In the genomic region with DNA sequence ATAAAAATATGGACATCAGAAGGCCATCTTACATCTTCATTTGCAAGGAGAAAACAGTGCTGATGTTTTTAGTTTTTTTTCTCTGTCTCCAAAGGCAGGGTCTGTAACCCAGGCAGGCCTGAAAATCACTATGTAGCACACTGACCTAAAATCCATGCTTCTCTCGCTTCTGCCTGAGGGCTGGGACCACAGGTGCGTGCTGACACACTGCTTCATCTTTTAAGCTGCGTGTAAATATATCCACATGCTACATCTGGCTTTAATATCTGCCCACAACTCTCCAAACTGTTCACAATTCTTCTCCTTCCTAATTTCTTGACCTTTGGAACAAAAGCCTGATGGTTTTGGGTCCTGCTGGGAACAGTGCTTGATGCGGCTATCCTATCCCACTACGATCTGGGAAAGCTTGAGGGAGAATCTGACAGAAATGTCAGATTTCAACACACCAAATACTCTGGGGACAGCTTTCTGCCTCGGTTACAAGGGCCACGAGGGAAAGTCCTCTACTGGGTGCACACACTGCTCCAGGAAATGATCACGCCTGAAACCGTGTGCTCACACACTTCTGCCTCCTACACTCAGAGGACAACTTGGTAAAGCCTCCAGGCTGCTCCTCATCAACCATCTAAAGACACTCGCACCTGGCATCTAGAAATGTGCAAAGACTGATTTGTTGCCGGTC, we compare ENCODE assay signal across 8 mouse cellular contexts. TPM values are rescaled to one million over a fixed set of nuclear protein-coding genes. Genes with fewer than 3 reads are reported as not detected.
DNase-seq lines count a peak whose midpoint lies in the region; ATAC-seq and TF ChIP-seq lines count a peak whose summit lies in the region.

No protein-coding gene starts in this region.

- 0 out of 2 replicates have a peak overlapping the region, but pooled peaks have one; percentile 18 for H3K4me2 ChIP-seq in forebrain, embryonic 16.5 days (ENCODE audit: low read length)
- H3K4me2 ChIP-seq in heart, embryonic 16.5 days (ENCODE audit: low read depth, low read length): peak overlapping the region; percentile 96
- peak overlapping the region; percentile 74 for H3K4me2 ChIP-seq in myocyte (ENCODE audit: low read depth)

- no peaks in the 10 kb centered on the region for H3K9me3 ChIP-seq in forebrain, embryonic 16.5 days (ENCODE audit: control insufficient read depth, low read length)
- H3K9me3 ChIP-seq in forebrain, embryonic 10.5 days: no peaks in the 10 kb centered on the region
- no peaks in the 10 kb centered on the region for H3K9me3 ChIP-seq in heart, embryonic 16.5 days (replicated peaks; ENCODE audit: control insufficient read depth, low read length)

- H3K9ac ChIP-seq in forebrain, embryonic 16.5 days (replicated peaks; ENCODE audit: low read depth, low read length): no peak overlapping the region
- H3K9ac ChIP-seq in heart, embryonic 16.5 days (ENCODE audit: low read length): peak overlapping the region; percentile 54

- WGBS in forebrain, embryonic 16.5 days: 88% methylated on average over 11 of the region's 11 CpGs
- 74% methylated on average over 11 of the region's 11 CpGs for WGBS in forebrain, embryonic 10.5 days
- WGBS in heart, embryonic 16.5 days: 65% methylated on average over 11 of the region's 11 CpGs

- no peak for ATAC-seq in forebrain, embryonic 16.5 days
- no peak for ATAC-seq in heart, embryonic 16.5 days (replicated peaks; ENCODE audit: extremely low read depth, insufficient read depth, low FRiP score)
- ATAC-seq in granulocyte monocyte progenitor cell, adult 5-6 weeks (replicated peaks; ENCODE audit: poor library complexity, severe bottlenecking): no peak

- no peaks in the 10 kb centered on the region for H3K27me3 ChIP-seq in forebrain, embryonic 16.5 days (replicated peaks; ENCODE audit: control insufficient read depth, insufficient read depth, low read length)
- H3K27me3 ChIP-seq in forebrain, embryonic 10.5 days (ENCODE audit: poor library complexity, severe bottlenecking): no peaks in the 10 kb centered on the region
- H3K27me3 ChIP-seq in heart, embryonic 16.5 days (ENCODE audit: control insufficient read depth, insufficient read depth, low read length): no peaks in the 10 kb centered on the region
- no peaks in the 10 kb centered on the region for H3K27me3 ChIP-seq in myocyte (ENCODE audit: control insufficient read depth, insufficient read depth, insufficient read length)

- no peak for DNase-seq in forebrain, embryonic 10.5 days (ENCODE audit: extremely low spot score, low spot score)
- DNase-seq in lung, postnatal 36 days: peak; percentile 31
- DNase-seq in lung, adult 18-20 months: no peak
- no peak for DNase-seq in kidney, postnatal 14 days

- peaks cover 19% of the 10 kb centered on the region for H3K79me2 ChIP-seq in myocyte (ENCODE audit: control insufficient read depth, insufficient read depth)

- H3ac ChIP-seq in myocyte (ENCODE audit: control insufficient read depth, insufficient read length): no peak overlapping the region

- TF ChIP-seq POLR2A in myocyte (IDR thresholded peaks at IDR 0.05; ENCODE audit: insufficient read length, low read depth): no peak

- no peak overlapping the region for H3K27ac ChIP-seq in forebrain, embryonic 16.5 days (ENCODE audit: low read length)
- no peak overlapping the region for H3K27ac ChIP-seq in forebrain, embryonic 10.5 days
- H3K27ac ChIP-seq in heart, embryonic 16.5 days (ENCODE audit: low read length): peak overlapping the region; percentile 65; the same call in 1 of the 2 replicates

- H3K4me3 ChIP-seq in forebrain, embryonic 16.5 days (replicated peaks; ENCODE audit: low read length): no peak overlapping the region
- no peak overlapping the region for H3K4me3 ChIP-seq in forebrain, embryonic 10.5 days
- peak overlapping the region; percentile 1; the same call in 1 of the 2 replicates for H3K4me3 ChIP-seq in heart, embryonic 16.5 days (ENCODE audit: low read length)
- H3K4me3 ChIP-seq in myocyte: peak overlapping the region; percentile 92

- H3K36me3 ChIP-seq in forebrain, embryonic 16.5 days (ENCODE audit: control insufficient read depth, insufficient read depth): no peaks in the 10 kb centered on the region
- peaks cover 37% of the 10 kb centered on the region for H3K36me3 ChIP-seq in forebrain, embryonic 10.5 days (replicated peaks)
- peaks cover 13% of the 10 kb centered on the region for H3K36me3 ChIP-seq in heart, embryonic 16.5 days (ENCODE audit: control insufficient read depth, insufficient read depth)
- no peaks in the 10 kb centered on the region for H3K36me3 ChIP-seq in myocyte (ENCODE audit: control insufficient read depth, insufficient read depth)

- H3K4me1 ChIP-seq in forebrain, embryonic 16.5 days (replicated peaks; ENCODE audit: control insufficient read depth, insufficient read depth, low read length): peaks cover 25% of the 10 kb centered on the region
- H3K4me1 ChIP-seq in forebrain, embryonic 10.5 days: peaks cover 47% of the 10 kb centered on the region
- H3K4me1 ChIP-seq in heart, embryonic 16.5 days (ENCODE audit: control insufficient read depth, insufficient read depth, low read length): peaks cover 37% of the 10 kb centered on the region

TF ChIP-seq in myocyte, 11 proteins besides CTCF, POLR2A, EP300 and RAD21:
- TF ChIP-seq MAX (IDR thresholded peaks at IDR 0.05; ENCODE audit: low read depth) (no peak), CEBPB (IDR thresholded peaks at IDR 0.05; ENCODE audit: insufficient read depth, poor library complexity, severe bottlenecking) (no peak), POLR2AphosphoS2 (IDR thresholded peaks at IDR 0.05; ENCODE audit: insufficient read length, low read depth) (no peak), TCF3 (IDR thresholded peaks at IDR 0.05; ENCODE audit: insufficient read length, low read depth) (no peak), TCF12 (IDR thresholded peaks at IDR 0.05; ENCODE audit: insufficient read depth, poor library complexity, severe bottlenecking) (no peak), SRF (IDR thresholded peaks at IDR 0.05; ENCODE audit: control insufficient read depth, insufficient read length, low read depth) (no peak), MYOD1 (IDR thresholded peaks at IDR 0.05; ENCODE audit: control insufficient read depth in 1 of 3, insufficient read length in 2 of 3, low read depth in 2 of 3) (no peak), REST (IDR thresholded peaks at IDR 0.05; ENCODE audit: insufficient read depth, insufficient read length) (no peak), E2F4 (IDR thresholded peaks at IDR 0.05; ENCODE audit: insufficient read depth) (no peak), USF1 (IDR thresholded peaks at IDR 0.05; ENCODE audit: low read depth) (no peak), MYOG (IDR thresholded peaks at IDR 0.05; ENCODE audit: control insufficient read depth in 1 of 3, insufficient read depth in 1 of 3, insufficient read length in 2 of 3, low read depth in 2 of 3) (no peak)

RNA-seq across cellular contexts. Expression of a gene that starts 1.7 kb away (rescaled TPM):
- polyA plus RNA-seq in forebrain, embryonic 16.5 days (2015; fragmentation: Nextera tagmentation; extraction: Ambion mirVana): 24.0 and 27.8 TPM in 2 replicates
- 31.6 and 35.1 TPM in 2 replicates for polyA plus RNA-seq in forebrain, embryonic 10.5 days (2016; fragmentation: Nextera tagmentation; extraction: Ambion mirVana)
- 38.4 and 39.6 TPM in 2 replicates for polyA plus RNA-seq in heart, embryonic 16.5 days (2015; fragmentation: Nextera tagmentation; extraction: Ambion mirVana)
- polyA plus RNA-seq in myocyte (2012; fragmentation: generic; extraction: Trizol): 21.3 TPM
- 13.1 and 28.8 TPM in 2 replicates for total RNA-seq in granulocyte monocyte progenitor cell, adult 5-6 weeks (2014; fragmentation: Nextera tagmentation)
- total RNA-seq in granulocyte monocyte progenitor cell, adult 5-6 weeks (2017): 8.8 and 9.7 TPM in 2 replicates

RNA-seq across cellular contexts. Expression of a gene that starts 2.1 kb away (rescaled TPM):
- 88.8 and 98.1 TPM in 2 replicates for polyA plus RNA-seq in forebrain, embryonic 16.5 days (2015; fragmentation: Nextera tagmentation; extraction: Ambion mirVana)
- 58.1 and 60.1 TPM in 2 replicates for polyA plus RNA-seq in forebrain, embryonic 10.5 days (2016; fragmentation: Nextera tagmentation; extraction: Ambion mirVana)
- polyA plus RNA-seq in heart, embryonic 16.5 days (2015; fragmentation: Nextera tagmentation; extraction: Ambion mirVana): 128 and 142 TPM in 2 replicates
- 93.6 TPM for polyA plus RNA-seq in myocyte (2012; fragmentation: generic; extraction: Trizol)
- 40.4 and 48.4 TPM in 2 replicates for total RNA-seq in granulocyte monocyte progenitor cell, adult 5-6 weeks (2014; fragmentation: Nextera tagmentation)
- total RNA-seq in granulocyte monocyte progenitor cell, adult 5-6 weeks (2017): 34.1 and 34.6 TPM in 2 replicates

Comparison
In these comparisons a context has a peak if more than half of its experiments do, and no peak if none do; other contexts are left out.
1. H3K4me2 ChIP-seq: peak in every context shown above with its lines; median percentile 96 in heart, embryonic 16.5 days; 74 in myocyte; 18 in forebrain, embryonic 16.5 days.
2. H3K4me3 ChIP-seq: peak in heart, embryonic 16.5 days (single experiment) and myocyte (single experiment); none in forebrain, embryonic 16.5 days (single experiment) and forebrain, embryonic 10.5 days (single experiment).